Mouse (Mus musculus): ENCODE measurements at regions not wholly inside any gene's neighbourhood (a gene's known extent, or its start where the extent isn't known, plus 50 kb on each side); places are given as distances from the start of the nearest gene placed in this dataset.

DNA sequence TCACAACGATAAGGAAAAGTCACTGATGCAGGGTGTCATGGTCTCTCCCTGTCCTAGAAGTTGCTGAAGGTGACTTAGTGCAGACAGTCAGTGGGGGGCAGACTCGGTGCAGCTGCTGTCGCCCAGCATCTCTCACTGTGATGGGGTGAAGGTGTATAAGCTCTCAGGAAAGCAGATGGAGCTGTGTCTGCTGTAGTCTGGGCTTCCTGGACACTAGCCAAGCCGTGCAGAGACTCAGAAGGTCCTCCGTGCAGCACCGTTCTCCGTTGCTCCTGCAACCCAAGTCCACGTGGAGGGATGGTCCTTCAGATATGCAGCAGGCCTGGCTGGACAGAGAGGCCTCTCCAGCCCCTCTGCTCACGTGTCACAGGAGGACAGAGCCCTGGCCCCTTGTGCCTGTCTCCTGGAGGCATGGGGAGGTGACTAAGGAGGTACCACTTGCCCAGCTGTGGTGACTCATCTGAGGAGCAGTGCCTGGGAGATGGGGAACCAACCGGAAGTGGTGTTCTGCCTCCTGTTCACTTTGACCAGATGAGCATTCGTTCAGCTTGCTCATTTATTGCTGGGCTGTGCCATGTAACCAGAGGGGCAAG is 171.2 kb downstream of the Gadd45g start:
- no peak for DNase-seq

DNA sequence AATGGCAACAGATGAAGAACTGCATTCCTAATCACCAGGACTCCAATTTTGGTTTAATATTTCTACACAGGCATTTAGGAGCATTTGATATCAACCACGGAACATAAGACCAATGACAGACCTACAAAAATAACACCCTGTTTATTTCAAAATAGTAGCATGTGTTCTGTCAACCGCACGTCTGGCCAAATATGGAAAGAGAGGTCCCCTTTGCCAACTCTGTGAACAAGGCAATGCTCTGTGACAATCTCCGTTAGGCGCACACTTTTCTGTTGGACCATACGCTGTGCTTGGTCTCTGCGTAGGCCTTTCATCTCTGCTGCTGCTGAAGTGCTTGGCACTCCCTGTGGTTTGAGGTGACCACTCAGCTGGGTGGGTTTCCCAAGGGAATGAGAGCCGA is 173.2 kb downstream of the Gadd45g start:
- no peak for DNase-seq

DNA sequence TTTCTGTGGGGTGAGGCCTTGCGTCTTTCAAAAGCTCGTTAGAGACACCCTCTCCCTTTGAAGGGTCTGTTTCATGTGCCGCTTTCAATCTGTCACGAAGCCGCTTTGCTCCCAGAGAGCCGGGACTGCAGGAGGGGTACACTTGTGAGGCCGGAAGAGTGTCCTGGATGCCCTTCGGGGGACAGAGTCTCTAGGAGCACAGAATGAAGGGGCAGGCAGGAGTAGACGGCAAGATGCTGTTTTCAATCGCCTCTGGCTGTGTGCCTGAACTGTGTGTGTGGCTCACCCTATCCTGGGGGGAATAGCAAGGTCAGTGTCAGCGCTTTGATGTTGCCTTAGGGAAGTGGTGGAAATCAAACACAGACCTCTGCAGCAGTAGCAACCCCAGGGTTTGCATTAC is 174.7 kb downstream of the Gadd45g start:
- DNase-seq: peak; percentile 49

GRCm38 (mm10) chr13:52021828-52022227 is 175.3 kb downstream of the Gadd45g start:
- no peak for DNase-seq

DNA sequence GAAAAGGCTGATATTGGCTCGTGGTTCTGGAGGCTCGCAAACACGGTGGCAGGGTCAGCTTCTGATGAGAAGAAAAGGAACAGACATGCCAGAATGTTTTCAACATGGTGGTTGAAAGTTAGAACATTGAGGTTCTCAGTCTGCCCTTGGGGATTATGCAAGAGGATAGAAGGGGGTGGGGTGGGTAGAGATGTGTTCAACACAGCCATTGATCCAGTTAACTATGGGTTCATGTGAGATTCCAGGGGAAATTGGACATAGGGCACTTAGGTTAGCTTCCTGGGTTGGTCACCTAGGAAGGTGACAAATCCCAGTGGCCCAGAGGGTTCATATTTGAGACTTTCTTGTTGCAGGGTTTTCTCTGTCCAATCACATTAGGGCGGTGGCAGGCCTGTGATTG is 176.1 kb downstream of the Gadd45g start:
- DNase-seq: no peak

- DNase-seq: peak; percentile 74
Observed at GRCm38 (mm10) chr13:52024349-52024748, 177.9 kb downstream of the Gadd45g start.

DNA sequence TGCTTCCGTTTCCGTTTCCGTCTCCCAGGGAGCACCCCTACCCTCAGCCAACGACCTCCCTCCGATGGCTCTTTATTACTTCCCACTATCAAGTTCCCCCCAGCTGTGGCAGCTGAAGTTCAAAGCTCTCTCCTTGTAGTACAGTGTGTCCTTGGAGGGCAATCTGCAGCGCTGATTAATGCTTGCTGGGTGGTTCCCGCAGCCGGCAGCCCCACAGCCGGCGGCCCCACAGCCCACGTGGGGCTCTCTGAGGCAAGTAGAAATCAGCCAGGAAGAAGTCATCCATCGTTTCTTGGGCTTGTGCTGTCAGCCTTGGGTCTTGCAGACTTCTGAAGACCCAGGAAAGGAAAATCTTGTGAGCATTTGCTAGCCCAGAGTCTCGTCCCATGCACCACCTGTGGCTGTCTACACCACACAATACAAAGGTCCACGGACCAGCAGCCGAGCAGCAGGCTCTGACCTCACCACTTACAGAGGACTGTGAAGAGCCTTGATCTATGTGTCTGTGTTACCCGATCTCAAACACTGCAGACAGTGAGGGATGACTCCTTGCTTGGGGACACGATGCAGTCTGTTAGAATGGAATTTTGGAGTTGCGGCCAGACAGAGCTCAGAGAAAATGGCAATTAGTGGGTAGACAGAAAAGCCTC is 178.5 kb downstream of the Gadd45g start:
- peak; percentile 76 for DNase-seq

DNA sequence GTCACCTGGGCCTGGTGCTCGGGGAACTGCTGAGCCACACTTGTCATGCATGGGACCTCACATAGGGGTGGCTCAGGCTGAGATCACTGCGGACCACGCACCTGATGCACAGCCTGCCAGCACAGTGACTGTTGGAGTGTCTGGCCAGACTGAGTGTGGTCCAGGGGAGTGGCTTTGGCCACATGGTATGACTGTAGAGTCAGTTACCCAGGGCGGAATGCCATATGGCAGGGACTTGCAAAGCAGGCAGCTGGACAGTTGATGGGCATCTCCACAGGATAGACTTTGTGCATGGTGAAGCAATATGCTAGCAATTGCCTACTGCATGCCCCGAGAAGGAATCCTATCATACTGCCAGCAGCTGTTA is 179.0 kb downstream of the Gadd45g start:
- peak; percentile 49 for DNase-seq

DNA sequence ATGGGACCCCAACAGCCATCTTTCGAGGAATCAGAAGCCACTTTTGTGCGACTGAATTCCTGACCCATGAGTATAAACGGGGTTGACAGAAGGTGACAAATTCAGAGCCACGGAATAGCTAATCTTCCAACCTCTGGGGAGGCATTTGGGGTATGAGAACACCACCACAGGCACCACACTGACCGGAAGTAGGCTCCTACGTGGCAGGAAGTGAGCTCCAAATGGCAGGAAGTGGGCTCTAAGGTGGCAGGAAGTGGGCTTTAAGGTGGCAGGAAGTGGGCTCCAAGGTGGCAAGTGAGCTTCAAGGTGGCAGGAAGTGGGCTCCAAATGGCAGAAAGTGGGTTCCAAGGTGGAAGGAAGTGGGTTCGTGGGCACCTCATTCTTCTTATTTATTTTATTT is 179.8 kb downstream of the Gadd45g start:
- no peak for DNase-seq

DNA sequence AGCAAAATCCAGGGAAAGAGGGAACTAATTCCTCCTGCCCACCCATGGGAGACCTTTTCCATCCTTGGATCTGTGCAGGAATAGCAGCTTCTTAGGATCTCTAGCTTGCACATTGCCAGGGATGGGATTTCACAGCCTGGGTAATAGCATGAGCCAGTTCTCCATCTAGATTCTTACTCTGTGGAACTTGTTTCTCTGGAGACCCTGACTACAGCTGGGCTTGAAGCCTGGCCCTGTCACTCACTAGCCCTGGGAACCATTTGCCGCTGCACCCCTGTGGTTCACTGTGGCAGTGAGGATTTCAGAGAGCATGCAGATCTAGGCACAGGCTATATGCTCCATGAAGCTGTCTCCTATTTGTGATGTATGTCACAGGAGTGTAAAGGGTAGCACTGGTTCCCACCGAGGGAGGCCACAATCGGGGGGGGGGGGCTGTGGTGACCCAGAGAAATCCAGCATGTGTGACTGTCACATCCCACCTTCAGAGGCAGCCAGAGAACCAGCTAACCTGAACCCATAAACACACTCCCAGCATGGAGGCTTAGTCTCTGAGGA is 183.5 kb downstream of the Gadd45g start:
- DNase-seq: no peak

DNA sequence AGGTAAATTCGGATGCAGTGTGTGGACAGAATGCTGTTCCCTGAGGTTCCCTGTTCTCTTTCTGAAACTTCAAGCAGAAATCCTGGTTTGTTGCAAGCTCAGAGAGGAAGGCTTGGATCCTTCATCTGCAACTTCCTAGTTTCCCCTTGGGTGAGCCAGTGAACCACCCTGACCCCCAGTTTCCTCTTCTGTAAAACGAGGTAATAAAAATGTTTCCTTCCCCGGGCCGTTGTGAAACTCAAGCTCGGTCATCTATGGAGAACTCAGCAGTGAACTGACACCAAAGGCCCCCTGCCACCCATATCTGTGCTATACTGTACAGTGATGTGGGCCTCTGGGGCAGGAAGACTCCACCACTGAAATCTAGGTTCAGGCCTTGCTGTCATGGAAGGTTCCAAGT is 185.0 kb downstream of the Gadd45g start:
- no peak for DNase-seq

DNA sequence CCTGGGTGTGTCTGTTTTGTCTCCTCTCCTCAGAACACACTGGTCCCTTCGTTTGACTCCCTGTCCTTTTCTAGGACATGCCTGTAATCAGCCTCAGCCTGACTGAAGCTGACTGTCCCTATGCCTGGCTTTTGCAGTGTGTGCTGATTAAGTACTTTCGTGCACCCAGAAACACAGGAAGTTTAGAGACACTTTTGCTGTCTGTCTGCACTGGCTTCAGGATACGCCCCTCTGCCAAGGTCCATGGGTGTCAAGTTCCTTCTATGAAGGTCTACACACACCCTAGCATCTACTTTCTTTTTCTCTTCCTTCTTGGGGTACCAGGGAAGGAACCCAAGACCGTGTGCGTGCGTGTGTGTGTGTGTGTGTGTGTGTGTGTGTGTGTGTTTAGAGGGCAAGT is 189.3 kb downstream of the Gadd45g start:
- no peak for DNase-seq

- no peak for DNase-seq
Observed at GRCm38 (mm10) chr13:52036351-52036750, 189.9 kb downstream of the Gadd45g start.

DNA sequence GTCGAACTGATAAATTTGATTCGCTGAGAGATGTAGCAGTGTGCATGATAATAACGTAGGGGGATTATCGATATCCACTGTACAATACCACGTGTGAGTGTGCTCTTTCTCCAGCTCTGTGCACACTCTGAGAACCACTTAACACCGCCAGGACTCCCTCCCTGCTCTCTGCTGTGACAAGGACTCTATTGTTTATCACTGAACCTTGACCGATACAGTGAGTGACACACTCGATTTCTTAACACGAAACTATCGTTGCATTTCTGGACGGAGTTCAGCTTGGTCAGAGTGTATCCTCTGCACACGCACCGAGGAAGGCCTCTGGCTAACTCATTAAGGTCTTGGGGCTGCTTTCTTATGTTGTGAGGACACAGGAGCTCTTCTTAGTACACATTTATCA is 190.7 kb downstream of the Gadd45g start:
- peak; percentile 73 for DNase-seq

DNA sequence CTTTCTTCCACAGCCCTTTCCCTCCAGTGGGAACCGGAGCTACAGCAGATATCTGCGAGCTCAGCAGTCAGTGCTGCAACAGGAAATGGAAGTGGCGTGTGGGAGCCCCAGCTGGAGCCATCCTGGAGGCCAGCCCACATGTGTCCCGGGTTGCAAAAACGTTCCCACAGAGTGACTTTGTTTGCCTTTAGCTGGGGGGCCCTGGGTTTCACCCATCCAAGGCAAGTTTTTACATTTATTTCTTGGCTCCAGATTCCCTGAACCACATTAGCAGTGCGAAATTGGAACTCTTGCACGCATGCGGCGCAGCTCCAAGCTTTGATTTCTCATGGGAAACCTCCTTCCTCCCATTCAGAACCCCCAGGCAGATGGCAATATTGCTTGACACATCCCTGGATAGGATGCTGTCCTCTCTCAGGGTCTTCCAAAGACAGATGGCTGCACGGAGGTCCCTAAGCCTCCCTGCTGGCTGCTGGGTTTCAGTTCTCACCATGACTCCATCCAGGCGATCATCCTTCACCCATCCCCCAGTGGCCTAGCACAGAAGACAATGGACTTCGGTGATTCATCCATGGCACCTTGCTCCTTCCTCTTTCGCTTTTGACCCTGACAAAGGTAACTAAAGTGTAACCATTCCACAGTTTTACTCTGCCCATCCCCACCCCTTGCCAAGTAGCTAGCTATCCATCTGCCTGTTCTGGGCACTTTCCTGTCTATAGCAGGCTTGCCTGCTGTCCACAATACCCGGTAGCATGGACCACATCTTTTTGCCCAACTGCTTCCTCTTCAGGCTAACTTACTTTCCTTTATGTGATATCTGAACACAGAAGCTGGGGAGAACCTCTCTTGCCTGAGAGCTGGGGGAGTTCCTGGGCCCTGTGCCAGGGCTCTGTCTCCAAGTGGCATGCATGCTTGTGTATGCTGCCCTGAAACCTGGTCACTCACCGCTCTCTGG is 195.3 kb downstream of the Gadd45g start:
- no peak for DNase-seq

DNA sequence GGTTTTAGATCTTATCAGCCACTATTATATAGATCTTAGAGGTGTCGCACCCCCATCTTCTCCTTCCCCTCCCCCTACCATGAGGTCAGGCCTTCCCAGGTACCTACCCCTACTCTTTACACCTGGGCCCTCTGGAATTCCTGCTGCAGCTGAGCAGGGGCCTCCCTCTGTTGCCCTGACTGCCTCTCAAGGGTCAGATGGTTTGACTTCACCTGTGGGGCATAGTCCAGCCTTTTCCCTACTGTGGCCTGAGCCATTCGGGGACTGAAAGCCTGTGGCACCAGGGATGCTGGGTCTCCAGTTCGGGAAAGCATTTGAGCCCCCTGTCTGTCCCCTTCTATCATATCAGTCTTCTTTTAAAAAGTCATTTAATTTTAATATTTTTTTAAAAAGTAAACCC is 196.4 kb downstream of the Gadd45g start:
- DNase-seq: no peak

DNA sequence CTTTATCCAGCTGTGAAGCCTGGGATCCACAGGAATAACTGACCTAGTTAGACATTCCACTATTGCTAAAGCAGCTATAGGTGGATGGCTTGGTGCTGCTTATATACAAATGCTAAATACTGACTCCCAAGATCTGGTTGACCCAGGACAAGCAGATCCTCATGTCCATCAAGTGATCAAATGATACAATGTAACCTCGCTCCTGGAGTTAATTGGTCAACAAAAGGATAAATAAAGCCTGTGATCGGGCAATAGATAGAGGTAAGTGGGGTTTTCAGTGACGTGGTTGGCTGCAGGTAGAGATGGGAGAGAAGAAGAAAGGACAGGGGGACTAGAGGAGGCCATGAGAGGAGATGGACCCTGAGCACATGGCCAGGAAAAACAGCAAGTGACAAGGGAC is 197.4 kb downstream of the Gadd45g start:
- DNase-seq: no peak

GRCm38 (mm10) chr13:52045349-52045748 is 198.9 kb downstream of the Gadd45g start:
- no peak for DNase-seq

GRCm38 (mm10) chr13:52046020-52046419 is 199.5 kb downstream of the Gadd45g start:
- DNase-seq: no peak

DNA sequence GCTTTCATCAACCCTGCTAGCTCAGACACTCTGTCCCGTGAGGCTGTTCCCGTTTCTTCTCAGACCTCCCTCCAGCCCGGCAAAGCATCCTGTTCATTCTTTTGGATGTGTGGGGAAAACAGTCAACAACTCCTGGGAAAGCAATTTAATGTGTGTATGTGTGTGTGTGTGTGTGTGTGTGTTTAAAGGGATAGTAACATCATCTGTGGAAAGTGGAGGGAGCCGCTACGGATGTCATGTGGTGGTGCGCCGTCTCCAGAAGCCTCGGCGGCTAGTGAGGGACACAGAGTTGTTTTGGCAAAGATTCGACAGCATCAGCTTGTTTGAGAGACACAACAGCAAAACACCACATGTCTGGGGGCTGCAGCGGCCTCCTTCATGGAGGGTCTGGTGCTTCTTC is 200.2 kb downstream of the Gadd45g start:
- no peak for DNase-seq

DNA sequence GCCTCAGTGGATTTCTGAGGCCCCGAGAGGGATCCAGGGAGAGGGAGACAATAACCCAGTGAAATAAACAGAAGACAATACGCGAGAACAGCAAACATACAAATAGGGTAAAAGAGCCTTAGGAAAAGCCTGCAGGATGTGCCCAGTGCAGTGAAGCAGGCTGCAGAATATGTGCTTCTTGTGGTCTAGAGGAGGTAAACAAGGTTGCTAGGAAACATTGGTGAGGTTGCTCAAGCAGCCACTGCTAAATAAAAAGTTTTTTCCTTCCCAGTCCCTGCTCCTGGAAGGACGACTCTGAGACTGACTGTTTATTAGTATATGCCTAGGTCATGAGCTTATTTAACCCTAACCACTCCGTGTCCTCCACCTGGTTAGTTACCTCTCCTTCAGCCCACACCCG is 201.5 kb downstream of the Gadd45g start:
- no peak for DNase-seq

DNA sequence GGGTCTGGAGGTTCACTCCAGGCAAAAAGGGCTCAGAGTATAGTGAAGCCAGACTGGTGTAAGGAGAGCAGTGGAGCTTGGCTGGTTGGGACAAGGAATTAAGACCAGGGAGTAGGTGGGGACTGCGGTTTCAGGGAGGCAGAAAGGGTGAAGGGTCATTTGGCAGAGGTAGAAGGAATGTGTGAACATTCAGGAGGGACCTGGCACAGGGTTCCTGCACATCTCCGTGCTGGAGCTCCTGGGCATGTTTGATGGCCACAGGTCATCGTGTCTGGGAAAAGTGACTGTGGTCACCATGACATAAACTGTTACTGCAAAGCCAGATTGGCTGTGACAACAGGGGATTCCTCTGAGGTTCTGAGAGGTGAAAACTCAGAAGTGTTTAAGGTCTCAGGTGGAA is 202.3 kb downstream of the Gadd45g start:
- DNase-seq: no peak

- no peak for DNase-seq
Observed at GRCm38 (mm10) chr13:52049249-52049648, 202.8 kb downstream of the Gadd45g start.

Measured in adrenal gland, adult 8-10 months (tissue).